Mouse (Mus musculus) fibroblast of lung, adult 2 months (primary cell): ENCODE results near the gene Abtb2.
A peak's percentile ranks its signal among the peaks of the same experiment; 100 is the strongest.

Experiments
- DNase-seq: peaks from one replicate; pipeline ENCODE4 v3.0.0-alpha.2; 2011; ENCODE audit warnings: low read depth

The Abtb2 gene

GRCm38 (mm10) chr2:103661696-103662095 lies 95.6 kb downstream of the Abtb2 start:
- peak; percentile 58 for DNase-seq

- DNase-seq, result peak; percentile 54
Observed at GRCm38 (mm10) chr2:103662121-103662520, 96.0 kb downstream of the Abtb2 start.

GRCm38 (mm10) chr2:103664341-103664740 lies 98.2 kb downstream of the Abtb2 start:
- DNase-seq, result no peak

- DNase-seq, result no peak
Observed at GRCm38 (mm10) chr2:103667962-103668815, 102.1 kb downstream of the Abtb2 start.

- DNase-seq, result no peak
Observed at GRCm38 (mm10) chr2:103668939-103669338, 102.8 kb downstream of the Abtb2 start.

- no peak for DNase-seq
Observed at GRCm38 (mm10) chr2:103669561-103669960, 103.5 kb downstream of the Abtb2 start.

GRCm38 (mm10) chr2:103670276-103670680 lies 104.2 kb downstream of the Abtb2 start:
- DNase-seq, result peak; percentile 98

- no peak for DNase-seq
Observed at GRCm38 (mm10) chr2:103672573-103673119, 106.5 kb downstream of the Abtb2 start.

- DNase-seq, result no peak
Observed at GRCm38 (mm10) chr2:103673609-103674008, 107.5 kb downstream of the Abtb2 start.

GRCm38 (mm10) chr2:103675391-103675790 lies 109.3 kb downstream of the Abtb2 start:
- DNase-seq, result no peak

GRCm38 (mm10) chr2:103676808-103677207 lies 110.7 kb downstream of the Abtb2 start:
- no peak for DNase-seq

- DNase-seq, result no peak
Observed at GRCm38 (mm10) chr2:103677614-103678369, 111.7 kb downstream of the Abtb2 start.

GRCm38 (mm10) chr2:103678433-103678832 lies 112.3 kb downstream of the Abtb2 start:
- no peak for DNase-seq

- DNase-seq, result no peak
Observed at GRCm38 (mm10) chr2:103680364-103681110, 114.4 kb downstream of the Abtb2 start.

GRCm38 (mm10) chr2:103681149-103681548 lies 115.0 kb downstream of the Abtb2 start:
- no peak for DNase-seq

GRCm38 (mm10) chr2:103682261-103682722 lies 116.2 kb downstream of the Abtb2 start:
- DNase-seq, result no peak

- DNase-seq, result no peak
Observed at GRCm38 (mm10) chr2:103682927-103683442, 116.9 kb downstream of the Abtb2 start.

- no peak for DNase-seq
Observed at GRCm38 (mm10) chr2:103684431-103684830, 118.3 kb downstream of the Abtb2 start.

- no peak for DNase-seq
Observed at GRCm38 (mm10) chr2:103684926-103685577, 118.9 kb downstream of the Abtb2 start.

- DNase-seq, result no peak
Observed at GRCm38 (mm10) chr2:103685581-103685980, 119.5 kb downstream of the Abtb2 start.

GRCm38 (mm10) chr2:103687143-103687542 lies 121.0 kb downstream of the Abtb2 start:
- DNase-seq, result no peak
